Mouse (Mus musculus) T-helper 1 cell (primary cell): ENCODE data around the gene Atp5g1.

Experiments used
- in situ Hi-C: fragments of 300-600 bp; cut with MboI, MseI; formaldehyde crosslinking; loops from one replicate; pipeline ENCODE4 v1.15.1; 2025; ENCODE audit warnings: high pct_unique_total_duplicates

Gene Atp5g1

DNA sequence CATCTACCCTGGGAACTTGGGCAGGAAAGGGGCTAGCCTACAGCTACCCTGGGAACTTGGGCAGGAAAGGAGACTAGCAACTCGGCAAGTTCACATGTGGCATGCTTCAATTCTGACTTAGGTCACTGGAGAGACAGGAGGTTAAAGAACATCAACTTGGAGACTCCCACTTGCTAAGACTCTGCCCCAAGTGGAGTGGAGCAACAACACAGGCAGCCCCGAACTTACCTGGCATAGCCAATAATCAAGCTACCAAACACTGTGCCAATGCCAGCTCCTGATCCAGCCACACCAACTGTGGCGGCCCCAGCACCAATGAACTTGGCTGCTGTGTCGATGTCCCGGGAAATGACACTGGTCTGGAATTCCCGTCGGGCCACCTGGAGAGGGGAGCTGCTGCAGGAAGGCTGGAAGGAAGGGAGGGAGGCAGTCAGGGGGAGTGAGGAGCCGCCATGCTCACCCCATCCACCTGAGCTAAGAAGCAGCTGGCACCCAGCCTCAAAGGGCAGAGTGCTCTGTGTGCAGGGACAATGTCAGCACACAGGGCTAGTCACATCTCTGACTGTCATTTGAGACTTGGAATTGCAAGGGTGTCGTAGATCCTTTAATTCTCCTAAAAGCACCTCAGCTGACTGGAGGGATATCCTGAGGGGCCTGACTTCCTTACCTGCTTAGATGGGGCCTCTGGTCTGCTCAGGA, 2.0 kb downstream of the Atp5g1 start:
- in situ Hi-C loops: no loop called here

DNA sequence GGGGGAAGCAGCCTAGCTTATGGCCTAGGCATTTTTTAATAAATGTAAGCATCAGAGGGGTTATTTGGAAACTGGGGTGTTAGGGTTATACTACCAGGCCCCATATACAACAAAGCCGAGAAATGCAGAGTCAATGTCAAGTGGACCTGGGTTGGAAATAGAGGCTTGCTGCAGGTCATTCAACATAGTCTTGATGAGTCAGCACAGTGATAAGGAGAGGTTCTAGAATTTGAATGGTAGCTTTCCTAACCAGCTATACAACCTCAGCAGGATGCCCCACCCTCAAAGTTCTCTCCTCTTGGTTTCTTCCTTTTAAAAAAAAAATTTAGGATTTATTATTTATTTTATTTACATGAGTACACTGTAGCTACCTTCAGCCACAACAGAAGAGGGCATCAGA, 4.5 kb downstream of the Atp5g1 start:
- in situ Hi-C loops: no loop called here

GRCm38 (mm10) chr11:96070353-96070752, 5.1 kb downstream of the Atp5g1 start:
- in situ Hi-C loops: no loop called here

- in situ Hi-C loops: loop anchor here (10.0 kb wide), 1 partner anchor 1047 kb away; the partner anchor contains the start of gene Tbx21
These were observed 7.2 kb downstream of the Atp5g1 start for GRCm38 (mm10) chr11:96068231-96068630.

- in situ Hi-C loops: loop anchor here (10.0 kb wide), 1 partner anchor 1049 kb away; the partner anchor contains the start of gene Tbx21
These were observed 10.1 kb downstream of the Atp5g1 start, which contains the start of gene Ube2z for GRCm38 (mm10) chr11:96065215-96065911. TSS of gene Ube2z (minus strand) at chr11:96065388.

DNA sequence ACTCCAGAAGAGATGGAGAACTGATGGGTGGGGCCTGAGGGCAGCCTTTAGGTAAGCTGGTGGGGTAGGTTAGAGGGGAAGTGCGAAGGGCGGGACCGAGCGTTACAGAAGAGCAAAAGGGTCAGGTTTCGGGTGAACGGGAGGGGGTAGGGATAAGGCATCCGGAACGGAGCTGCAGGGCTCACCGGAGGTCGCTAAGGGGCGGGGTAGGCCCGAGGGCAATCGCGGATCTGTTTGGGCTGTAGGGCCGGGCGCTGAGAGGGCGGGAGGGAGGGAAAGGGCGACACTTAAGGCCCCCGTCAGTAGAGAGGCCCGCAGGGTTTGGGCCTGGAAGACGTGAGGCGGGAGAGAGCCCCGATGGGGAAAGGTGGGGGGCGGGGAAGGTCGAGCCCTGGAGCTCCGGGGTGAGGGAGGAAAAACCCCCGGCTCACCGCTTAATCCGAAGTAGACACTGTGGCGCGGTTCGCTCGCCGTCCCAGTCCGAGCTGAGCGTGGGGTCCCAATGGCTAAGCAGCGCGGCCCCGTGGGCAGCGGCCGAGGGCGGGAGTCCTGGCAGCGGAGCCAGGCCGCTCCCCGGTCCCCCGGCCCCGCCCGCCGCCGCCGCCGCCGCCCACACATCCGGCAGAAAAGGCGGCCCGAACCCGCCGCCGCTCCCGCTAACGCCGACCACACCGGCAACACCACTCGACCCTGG, 10.8 kb downstream of the Atp5g1 start:
- in situ Hi-C loops: loop anchor here (10.0 kb wide), 1 partner anchor 1050 kb away; the partner anchor contains the start of gene Tbx21

DNA sequence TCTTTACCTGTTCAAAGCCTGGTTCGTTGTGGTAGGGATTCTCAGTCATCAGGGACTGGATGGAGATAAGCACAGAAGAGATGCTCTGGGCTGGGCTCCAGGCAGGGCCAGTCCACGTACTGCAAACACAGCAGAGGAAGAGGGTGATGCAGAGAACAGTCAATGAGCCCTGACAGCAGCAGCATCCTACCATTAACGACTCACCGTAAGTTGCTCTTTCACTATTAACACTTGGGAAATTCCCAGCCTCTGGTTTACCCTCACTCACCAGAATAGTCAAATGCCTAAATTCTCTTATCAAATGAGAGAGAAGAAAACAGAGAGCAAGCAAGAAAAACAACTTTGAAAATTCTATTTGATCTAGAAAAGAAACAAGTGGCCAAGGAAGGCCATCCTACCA, 17.2 kb downstream of the Atp5g1 start:
- in situ Hi-C loops: no loop called here

GRCm38 (mm10) chr11:96050854-96051253, 24.6 kb downstream of the Atp5g1 start:
- in situ Hi-C loops: no loop called here

DNA sequence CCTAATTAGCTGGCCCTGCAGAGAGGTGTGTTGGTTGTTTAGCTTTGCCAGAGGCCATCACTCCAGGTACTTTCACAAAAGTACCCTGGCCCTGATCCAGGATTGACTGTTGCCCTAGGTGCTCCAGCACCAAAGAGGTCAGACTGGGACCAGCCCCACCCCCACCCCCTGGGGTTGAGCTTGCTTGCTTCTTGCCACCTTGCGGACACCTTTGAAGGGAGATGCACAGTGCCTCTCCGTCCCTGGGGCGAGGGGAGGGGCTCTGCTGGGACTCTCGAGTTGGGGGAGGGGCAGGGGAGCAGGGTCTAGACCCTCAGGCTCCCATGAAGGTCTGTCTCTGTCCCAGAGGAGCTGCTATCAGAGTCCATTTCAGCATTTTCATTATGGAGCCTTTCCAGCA, 25.5 kb downstream of the Atp5g1 start:
- in situ Hi-C loops: no loop called here

- in situ Hi-C loops: no loop called here
These were observed 27.7 kb downstream of the Atp5g1 start for GRCm38 (mm10) chr11:96047469-96048373.

DNA sequence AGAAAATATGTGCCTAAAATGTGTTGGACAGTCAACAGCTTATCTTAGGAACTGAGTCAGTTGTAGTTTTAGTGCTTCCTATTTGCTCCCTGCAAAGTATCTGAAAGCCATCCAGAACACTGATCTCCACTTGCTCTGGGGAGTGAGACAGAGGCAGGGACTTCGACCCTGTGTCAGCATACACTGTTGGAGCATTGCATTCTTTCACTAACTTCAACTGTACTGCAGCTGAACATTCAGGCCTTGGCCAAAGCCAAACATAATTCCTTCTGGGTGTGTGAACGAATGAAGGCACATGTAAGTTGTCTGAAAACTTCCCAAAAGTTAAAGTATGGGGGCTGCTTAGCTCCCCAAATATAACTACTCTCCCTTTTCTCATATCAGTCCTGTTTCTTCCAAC, 28.7 kb downstream of the Atp5g1 start:
- in situ Hi-C loops: no loop called here

DNA sequence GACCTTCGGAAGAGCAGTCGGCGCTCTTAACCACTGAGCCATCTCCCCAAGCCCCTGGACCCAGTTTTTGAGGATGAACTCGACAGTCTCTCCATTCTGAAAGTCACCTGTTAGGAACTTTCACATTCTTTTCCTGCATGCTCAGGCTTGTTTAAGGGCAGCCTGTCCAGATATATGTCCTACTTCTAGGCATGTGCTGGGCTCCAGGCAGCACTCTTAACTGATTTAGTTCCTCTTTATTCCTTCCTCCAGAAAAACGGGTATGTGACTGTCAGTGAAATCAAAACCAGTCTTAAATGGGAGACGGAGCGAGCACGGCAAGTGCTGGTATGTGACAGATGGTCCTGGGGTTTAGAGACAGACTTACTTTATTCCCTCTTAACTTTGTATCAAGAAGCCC, 29.4 kb downstream of the Atp5g1 start:
- in situ Hi-C loops: no loop called here

GRCm38 (mm10) chr11:96044803-96045567, 30.5 kb downstream of the Atp5g1 start:
- in situ Hi-C loops: no loop called here

DNA sequence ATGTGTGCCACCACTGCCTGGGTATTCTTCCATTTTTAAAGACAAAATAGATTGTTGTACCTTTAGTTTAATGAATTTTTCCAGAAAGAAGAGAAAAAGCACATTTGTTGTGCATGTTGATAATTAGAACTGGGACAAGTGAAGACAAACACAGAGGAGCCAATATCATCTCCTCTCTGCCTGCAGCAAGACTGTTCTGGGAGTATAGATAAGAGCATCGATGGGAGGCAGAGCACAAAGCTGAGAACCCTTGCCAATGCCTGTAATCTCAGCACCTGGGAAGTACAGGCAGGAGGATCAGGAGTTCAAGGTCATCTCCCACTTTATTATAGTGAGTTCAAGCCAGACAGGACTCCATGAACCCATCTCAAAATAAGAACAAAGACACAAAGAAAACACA, 36.9 kb downstream of the Atp5g1 start:
- in situ Hi-C loops: no loop called here

DNA sequence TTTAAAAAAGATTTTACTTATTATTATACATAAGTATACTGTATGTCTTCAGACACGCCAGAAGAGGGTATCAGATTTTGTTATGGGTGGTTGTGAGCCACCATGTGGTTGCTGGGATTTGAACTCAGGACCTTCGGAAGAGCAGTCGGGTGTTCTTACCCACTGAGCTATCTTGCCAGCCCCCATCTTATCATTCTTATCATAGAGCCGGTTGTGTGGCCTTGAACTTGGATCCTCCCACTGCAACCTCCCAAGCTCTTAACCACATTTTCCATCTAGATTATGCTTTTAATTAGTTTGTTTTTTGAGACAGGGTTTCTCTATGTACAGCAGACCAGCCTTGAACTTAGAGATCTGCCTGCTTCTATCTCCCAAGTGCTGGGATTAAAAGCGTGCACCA, 38.0 kb downstream of the Atp5g1 start:
- in situ Hi-C loops: no loop called here

DNA sequence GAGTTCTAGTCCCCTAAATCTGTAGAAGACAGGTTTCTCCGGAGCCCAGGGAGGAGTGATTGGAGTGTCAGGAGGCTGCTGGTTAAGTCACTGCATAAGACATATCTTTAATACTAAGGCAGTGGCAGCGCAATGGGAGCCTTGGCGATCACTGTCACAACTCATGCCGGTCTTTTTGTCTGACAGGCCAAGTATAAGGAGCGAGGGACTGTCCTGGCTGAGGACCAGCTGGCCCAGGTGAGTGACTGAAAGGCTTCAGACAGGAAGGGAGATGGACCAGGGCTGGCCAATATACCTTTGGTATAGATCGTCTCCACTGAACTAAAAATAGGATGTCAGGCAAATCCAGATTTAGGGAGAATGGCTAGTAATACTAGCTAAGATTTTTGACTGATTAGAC, 40.3 kb downstream of the Atp5g1 start:
- in situ Hi-C loops: no loop called here

- in situ Hi-C loops: no loop called here
These were observed 40.8 kb downstream of the Atp5g1 start, which contains the start of gene Snf8 for GRCm38 (mm10) chr11:96034596-96035052. TSS of gene Snf8 (plus strand) at chr11:96034885.

DNA sequence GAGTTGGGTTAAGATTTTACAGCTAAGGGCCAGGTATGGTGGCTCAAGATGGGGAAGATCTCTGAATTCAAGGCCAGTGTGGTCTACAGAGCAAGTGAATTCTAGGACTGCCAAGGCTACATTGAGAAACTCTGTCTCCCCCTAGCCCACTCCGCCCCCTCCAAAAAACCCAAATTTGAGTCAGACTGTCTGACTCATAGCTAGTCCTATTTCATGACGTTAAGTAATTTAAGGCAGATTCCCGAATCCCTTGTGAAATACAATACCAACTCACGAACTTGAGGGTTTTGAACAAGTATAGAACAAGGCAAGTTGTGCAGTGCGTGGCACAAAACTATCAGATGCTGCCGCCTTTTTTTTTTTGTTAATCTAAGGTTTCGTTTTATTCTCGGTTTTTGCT, 41.4 kb downstream of the Atp5g1 start:
- in situ Hi-C loops: no loop called here

GRCm38 (mm10) chr11:96033264-96033663, 42.2 kb downstream of the Atp5g1 start:
- in situ Hi-C loops: no loop called here

GRCm38 (mm10) chr11:96031701-96032100, 43.8 kb downstream of the Atp5g1 start:
- in situ Hi-C loops: no loop called here
